Mouse (Mus musculus): ENCODE data around the gene Fam210b. TPM values are rescaled to one million over a fixed set of nuclear protein-coding genes. Genes with fewer than 3 reads are reported as not detected.

The Fam210b gene
- 9.4 TPM for total RNA-seq (2023)

GRCm38 (mm10) chr2:172345258-172345738 is at the start of gene Fam210b:
Fam210b (plus strand) TSS chr2:172345565.

GRCm38 (mm10) chr2:172370411-172371223 is 25.3 kb downstream of the Fam210b start, which contains the start of the genes Aurka and Cstf1:
Aurka (minus strand) TSS chr2:172370535.
Cstf1 (plus strand) TSS chr2:172370681.

GRCm38 (mm10) chr2:172393391-172394051 is 48.2 kb downstream of the Fam210b start, which contains the start of gene Cass4:
Cass4 (plus strand) TSS chr2:172393794.

Other genes starting within 250 kb of the Fam210b start
- not detected for gene Mc3r, start 97.1 kb upstream of the Fam210b start, total RNA-seq (2023)
- 5.6 TPM for gene Aurka, start 25.0 kb downstream of the Fam210b start, total RNA-seq (2023)
- gene Cstf1, start 25.1 kb downstream of the Fam210b start, total RNA-seq (2023), result 36.5 TPM
- gene Cass4, start 48.2 kb downstream of the Fam210b start, total RNA-seq (2023), result 0.61 TPM
- gene Rtf2, start 95.0 kb downstream of the Fam210b start, total RNA-seq (2023), result 73.7 TPM
- not detected for gene Gcnt7, start 113.0 kb downstream of the Fam210b start, total RNA-seq (2023)
- 7.2 TPM for gene Fam209, start 127.0 kb downstream of the Fam210b start, total RNA-seq (2023)
- not detected for gene Tfap2c, start 204.0 kb downstream of the Fam210b start, total RNA-seq (2023)

Measured in CD8-positive naive resting alpha-beta T cell, adult 57 days (primary cell).